Comparison of ENCODE assay signal across 8 mouse cellular contexts in the genomic region with DNA sequence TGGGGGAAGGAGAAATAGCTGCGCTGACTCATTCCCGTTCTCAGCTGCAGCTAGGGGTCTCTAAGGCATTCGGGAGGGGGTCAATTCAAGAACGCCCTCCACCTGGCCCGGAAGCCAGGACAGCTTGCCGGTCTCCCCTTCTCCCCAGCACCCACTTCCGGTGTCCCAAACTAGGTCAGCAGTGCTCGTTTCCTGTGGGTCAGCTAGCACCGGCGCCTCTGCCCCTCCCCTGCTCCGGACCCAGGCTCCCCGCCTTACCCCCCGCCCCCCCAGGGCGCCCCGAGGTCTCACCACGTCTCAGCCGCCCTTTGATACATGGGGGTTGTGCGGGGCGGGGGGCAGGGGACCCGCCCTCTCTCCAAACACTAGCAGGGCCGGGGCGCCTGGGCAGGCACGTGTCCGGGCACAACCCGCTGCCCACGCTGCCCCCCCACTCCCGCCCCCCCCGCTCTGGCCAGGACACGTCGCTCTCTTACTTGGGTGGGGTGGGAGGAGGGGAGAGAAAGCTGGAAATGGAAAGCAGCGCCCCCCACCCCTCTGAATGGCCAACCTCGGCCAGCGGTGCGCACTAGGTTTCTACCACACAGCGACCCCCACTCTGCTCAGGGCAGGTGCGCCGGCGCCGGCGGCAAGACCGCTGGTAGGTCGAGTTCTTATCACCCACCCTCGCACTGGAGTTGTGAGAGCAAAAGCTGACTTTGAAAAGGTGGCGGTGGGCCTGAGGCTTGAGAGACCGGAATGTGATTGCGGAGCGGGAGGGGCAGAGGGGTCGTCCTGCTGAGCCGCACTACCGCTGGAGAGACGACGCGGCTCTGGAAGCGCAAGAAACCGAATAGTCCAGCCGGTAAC. TPM values are rescaled to one million over a fixed set of nuclear protein-coding genes. Genes with fewer than 3 reads are reported as not detected.
DNase-seq lines count a peak whose midpoint lies in the region; ATAC-seq and TF ChIP-seq lines count a peak whose summit lies in the region.

No protein-coding gene starts in this region.

- H3K4me1 ChIP-seq in cortical plate, adult 2 months (ENCODE audit: control insufficient read depth, insufficient read depth, low read length): peaks cover 5% of the 10 kb centered on the region
- H3K4me1 ChIP-seq in heart, embryonic 10.5 days: peaks cover 93% of the 10 kb centered on the region
- peaks cover 38% of the 10 kb centered on the region for H3K4me1 ChIP-seq in kidney, embryonic 14.5 days (ENCODE audit: control insufficient read depth, insufficient read depth, low read length)
- peaks cover 53% of the 10 kb centered on the region for H3K4me1 ChIP-seq in stomach, embryonic 15.5 days

- H3K4me2 ChIP-seq in kidney, embryonic 14.5 days (replicated peaks; ENCODE audit: low read depth, low read length): peak overlapping the region; percentile 99
- H3K4me2 ChIP-seq in stomach, embryonic 15.5 days: peak overlapping the region; percentile 95

- peak; percentile 25 for DNase-seq in thymus, postnatal 0 days (ENCODE audit: low spot score)
- DNase-seq in thymus, postnatal 14 days: no peak
- DNase-seq in heart, embryonic 10.5 days (ENCODE audit: low spot score): no peak
- DNase-seq in lung, postnatal 36 days: peak; percentile 72
- DNase-seq in ovary, postnatal 14 days (ENCODE audit: low spot score): no peak

- TF ChIP-seq POLR2A in cortical plate, adult 2 months (IDR thresholded peaks at IDR 0.05; ENCODE audit: extremely low read depth, insufficient read depth, low read length): no peak

- ATAC-seq in kidney, embryonic 14.5 days (ENCODE audit: low FRiP score, low TSS enrichment): no peak
- peak; percentile 3; the same call in 1 of the 2 replicates for ATAC-seq in stomach, embryonic 15.5 days (ENCODE audit: insufficient read depth, low FRiP score, low read depth)

- H3K4me3 ChIP-seq in cortical plate, adult 2 months (ENCODE audit: insufficient read depth, low read length): peak overlapping the region; percentile 56
- peak overlapping the region; percentile 79 for H3K4me3 ChIP-seq in heart, embryonic 10.5 days
- H3K4me3 ChIP-seq in kidney, embryonic 14.5 days (ENCODE audit: low read length): peak overlapping the region; percentile 51
- H3K4me3 ChIP-seq in stomach, embryonic 15.5 days (replicated peaks): peak overlapping the region; percentile 64

- WGBS in heart, embryonic 10.5 days: under 1% methylated on average over 55 of the region's 56 CpGs
- under 1% methylated on average over 56 of the region's 56 CpGs for WGBS in kidney, embryonic 14.5 days
- WGBS in stomach, embryonic 15.5 days: under 1% methylated on average over 55 of the region's 56 CpGs

- no peak for TF ChIP-seq CTCF in cortical plate, adult 2 months (IDR thresholded peaks at IDR 0.05; ENCODE audit: extremely low read depth, insufficient read depth, low read length)

- no peaks in the 10 kb centered on the region for H3K36me3 ChIP-seq in heart, embryonic 10.5 days
- no peaks in the 10 kb centered on the region for H3K36me3 ChIP-seq in kidney, embryonic 14.5 days (ENCODE audit: control insufficient read depth, insufficient read depth, low read length)
- no peaks in the 10 kb centered on the region for H3K36me3 ChIP-seq in stomach, embryonic 15.5 days

- H3K27ac ChIP-seq in cortical plate, adult 2 months (ENCODE audit: insufficient read depth, low read length): peak overlapping the region; percentile 91
- H3K27ac ChIP-seq in heart, embryonic 10.5 days: peak overlapping the region; percentile 93
- peak overlapping the region; percentile 26 for H3K27ac ChIP-seq in kidney, embryonic 14.5 days (ENCODE audit: low read depth, low read length)
- peak overlapping the region; percentile 98 for H3K27ac ChIP-seq in stomach, embryonic 15.5 days

- no peaks in the 10 kb centered on the region for H3K9me3 ChIP-seq in heart, embryonic 10.5 days
- no peaks in the 10 kb centered on the region for H3K9me3 ChIP-seq in kidney, embryonic 14.5 days (ENCODE audit: control insufficient read depth, low read length)
- no peaks in the 10 kb centered on the region for H3K9me3 ChIP-seq in stomach, embryonic 15.5 days

- peaks cover 9% of the 10 kb centered on the region for H3K27me3 ChIP-seq in heart, embryonic 10.5 days (ENCODE audit: insufficient read depth, poor library complexity, severe bottlenecking)
- no peaks in the 10 kb centered on the region for H3K27me3 ChIP-seq in kidney, embryonic 14.5 days (ENCODE audit: control insufficient read depth, insufficient read depth, low read length)
- H3K27me3 ChIP-seq in stomach, embryonic 15.5 days (replicated peaks): no peaks in the 10 kb centered on the region

- peak overlapping the region; percentile 65 for H3K9ac ChIP-seq in kidney, embryonic 14.5 days (ENCODE audit: low read depth, low read length)
- peak overlapping the region; percentile 48 for H3K9ac ChIP-seq in stomach, embryonic 15.5 days

RNA-seq across cellular contexts. Expression of gene Zbtb7b, which starts 2.7 kb away (rescaled TPM):
- polyA plus RNA-seq in thymus, postnatal 0 days (2015; fragmentation: Nextera tagmentation; extraction: Ambion mirVana): 4.1 and 4.6 TPM in 2 replicates
- 14.7 and 18.7 TPM in 2 replicates for polyA plus RNA-seq in cortical plate, adult 2 months (2012; rRNA removed)
- 1.4 and 1.9 TPM in 2 replicates for polyA plus RNA-seq in heart, embryonic 10.5 days (2016; fragmentation: Nextera tagmentation; extraction: Ambion mirVana)
- 1.8 and 2.2 TPM in 2 replicates for polyA plus RNA-seq in kidney, embryonic 14.5 days (2014; fragmentation: Nextera tagmentation; extraction: Ambion mirVana)
- 7.8 and 7.9 TPM in 2 replicates for polyA plus RNA-seq in stomach, embryonic 15.5 days (2015; fragmentation: Nextera tagmentation; extraction: Ambion mirVana)

RNA-seq across cellular contexts. Expression of gene Lenep, which starts 10.7 kb away (rescaled TPM):
- polyA plus RNA-seq in thymus, postnatal 0 days (2015; fragmentation: Nextera tagmentation; extraction: Ambion mirVana): not detected in 2 replicates
- 5.1 and 5.9 TPM in 2 replicates for polyA plus RNA-seq in cortical plate, adult 2 months (2012; rRNA removed)
- not detected in 2 replicates for polyA plus RNA-seq in heart, embryonic 10.5 days (2016; fragmentation: Nextera tagmentation; extraction: Ambion mirVana)
- not detected in 2 replicates for polyA plus RNA-seq in kidney, embryonic 14.5 days (2014; fragmentation: Nextera tagmentation; extraction: Ambion mirVana)
- polyA plus RNA-seq in stomach, embryonic 15.5 days (2015; fragmentation: Nextera tagmentation; extraction: Ambion mirVana): not detected in 2 replicates

RNA-seq across cellular contexts. Expression of gene Flad1, which starts 19.8 kb away (rescaled TPM):
- 29.5 and 32.6 TPM in 2 replicates for polyA plus RNA-seq in thymus, postnatal 0 days (2015; fragmentation: Nextera tagmentation; extraction: Ambion mirVana)
- 45.4 and 48.7 TPM in 2 replicates for polyA plus RNA-seq in cortical plate, adult 2 months (2012; rRNA removed)
- 30.7 and 40.3 TPM in 2 replicates for polyA plus RNA-seq in heart, embryonic 10.5 days (2016; fragmentation: Nextera tagmentation; extraction: Ambion mirVana)
- polyA plus RNA-seq in kidney, embryonic 14.5 days (2014; fragmentation: Nextera tagmentation; extraction: Ambion mirVana): 19.6 and 24.9 TPM in 2 replicates
- polyA plus RNA-seq in stomach, embryonic 15.5 days (2015; fragmentation: Nextera tagmentation; extraction: Ambion mirVana): 23.6 and 29.4 TPM in 2 replicates

RNA-seq across cellular contexts. Expression of gene Cks1b, which starts 26.3 kb away (rescaled TPM):
- 466 and 485 TPM in 2 replicates for polyA plus RNA-seq in thymus, postnatal 0 days (2015; fragmentation: Nextera tagmentation; extraction: Ambion mirVana)
- polyA plus RNA-seq in cortical plate, adult 2 months (2012; rRNA removed): 5.2 and 5.4 TPM in 2 replicates
- polyA plus RNA-seq in heart, embryonic 10.5 days (2016; fragmentation: Nextera tagmentation; extraction: Ambion mirVana): 465 and 589 TPM in 2 replicates
- 632 and 773 TPM in 2 replicates for polyA plus RNA-seq in kidney, embryonic 14.5 days (2014; fragmentation: Nextera tagmentation; extraction: Ambion mirVana)
- 409 and 450 TPM in 2 replicates for polyA plus RNA-seq in stomach, embryonic 15.5 days (2015; fragmentation: Nextera tagmentation; extraction: Ambion mirVana)

RNA-seq across cellular contexts. Expression of gene Shc1, which starts 26.4 kb away (rescaled TPM):
- polyA plus RNA-seq in thymus, postnatal 0 days (2015; fragmentation: Nextera tagmentation; extraction: Ambion mirVana): 37.2 and 44.7 TPM in 2 replicates
- polyA plus RNA-seq in cortical plate, adult 2 months (2012; rRNA removed): 17.5 and 18.0 TPM in 2 replicates
- polyA plus RNA-seq in heart, embryonic 10.5 days (2016; fragmentation: Nextera tagmentation; extraction: Ambion mirVana): 72.2 and 79.5 TPM in 2 replicates
- polyA plus RNA-seq in kidney, embryonic 14.5 days (2014; fragmentation: Nextera tagmentation; extraction: Ambion mirVana): 42.8 and 64.0 TPM in 2 replicates
- 84.6 and 103 TPM in 2 replicates for polyA plus RNA-seq in stomach, embryonic 15.5 days (2015; fragmentation: Nextera tagmentation; extraction: Ambion mirVana)

Comparison
In these comparisons a context has a peak if more than half of its experiments do, and no peak if none do; other contexts are left out.
1. DNase-seq: peak in thymus, postnatal 0 days (single experiment) and lung, postnatal 36 days (single experiment); none in thymus, postnatal 14 days (single experiment), heart, embryonic 10.5 days (single experiment) and ovary, postnatal 14 days (single experiment).
2. H3K27ac ChIP-seq: peak in every context shown above with its lines; median percentile 98 in stomach, embryonic 15.5 days; 93 in heart, embryonic 10.5 days; 91 in cortical plate, adult 2 months; 26 in kidney, embryonic 14.5 days.
3. Peak in every context shown above with its lines, with median percentiles within 50 percentile points of each other: H3K4me3 ChIP-seq.